Mouse (Mus musculus) lung, embryonic 14.5 days (tissue): ENCODE measurements around the gene Pole. TPM values are rescaled to one million over a fixed set of nuclear protein-coding genes. Genes with fewer than 3 reads are reported as not detected.

Experiments used
- ATAC-seq: fragments of 200-750 bp; cut with Nextera tagmentation; 2 replicates; pipeline ENCODE4 v1.8.0; 2017; ENCODE audit warnings: mild to moderate bottlenecking, moderate TSS enrichment, moderate library complexity; ENCODE audit not compliant: insufficient read depth
- DNase-seq: peaks from one replicate; pipeline ENCODE4 v3.0.0-alpha.2; 2015
- H3K27ac ChIP-seq: fragments of 300-500 bp; sonication (generic); 2 replicates; pipeline ENCODE4 v1.5.1; 2014; ENCODE audit warnings: low read depth, mild to moderate bottlenecking, moderate library complexity
- H3K27me3 ChIP-seq: fragments of 300-500 bp; sonication (generic); 2 replicates; pipeline ENCODE4 v1.6.1; 2014; ENCODE audit warnings: low read length, control low read depth; ENCODE audit not compliant: insufficient read depth
- H3K36me3 ChIP-seq: fragments of 300-500 bp; sonication (generic); 2 replicates; pipeline ENCODE4 v1.6.1; 2014; ENCODE audit warnings: control low read depth; ENCODE audit not compliant: insufficient read depth
- H3K4me1 ChIP-seq: fragments of 300-500 bp; sonication (generic); 2 replicates; pipeline ENCODE4 v1.6.1; 2014; ENCODE audit warnings: antibody characterized with exemption, control low read depth; ENCODE audit not compliant: insufficient read depth
- H3K4me2 ChIP-seq: fragments of 300-500 bp; sonication (generic); 2 replicates; pipeline ENCODE4 v1.6.1; 2014; ENCODE audit warnings: mild to moderate bottlenecking
- H3K4me3 ChIP-seq: fragments of 300-500 bp; sonication (generic); 2 replicates; pipeline ENCODE4 v1.5.1; 2014; ENCODE audit warnings: low read depth, low read length
- H3K9ac ChIP-seq: fragments of 300-500 bp; sonication (generic); 2 replicates; pipeline ENCODE4 v1.6.1; 2014
- H3K9me3 ChIP-seq: fragments of 300-500 bp; sonication (generic); 2 replicates; pipeline ENCODE4 v1.6.1; 2016; ENCODE audit warnings: low read depth, low read length, control low read depth
- CTCF ChIP-seq: IDR thresholded peaks from 2 replicates; pipeline ENCODE4 v1.5.1; 2016; ENCODE audit warnings: antibody characterized with exemption, low read depth
- WGBS: fragments of 180-500 bp; shearing (Covaris S2); extraction: QIAGEN DNeasy Blood & Tissue Kit; methylation state at CpG from one replicate; pipeline ENCODE4 v1.1.7; 2014; 5-methylcytosine and 5-hydroxymethylcytosine counted together
- polyA plus RNA-seq: library from polyadenylated mRNA; unstranded; fragments of >200 nt; fragmentation: Nextera tagmentation; extraction: Ambion mirVana; gene quantifications from 2 replicates; pipeline ENCODE4 v1.2.1, GENCODE M21; 2014

Gene Pole
- polyA plus RNA-seq, 1 experiment from 2014 or later = 44.9 TPM

GRCm38 (mm10) chr5:110342648-110343284, 56.7 kb downstream of the Pole start, which contains the start of gene P2rx2:
TSS of gene P2rx2 (minus strand) at chr5:110343212.
- H3K4me2 ChIP-seq = peak within 1 kb of the TSS; percentile 85
- no peaks in the 10 kb centered on the region for H3K9me3 ChIP-seq
- TF ChIP-seq CTCF = no peak
- H3K27ac ChIP-seq = peak within 1 kb of the TSS; percentile 64
- peaks cover 9% of the 10 kb centered on the region for H3K36me3 ChIP-seq
- H3K4me3 ChIP-seq = peak within 1 kb of the TSS; percentile 44
- no peaks in the 10 kb centered on the region for H3K4me1 ChIP-seq
- peak within 1 kb of the TSS; percentile 54 for H3K9ac ChIP-seq
- peak; percentile 57 for ATAC-seq
- 2% methylated on average over 43 of the region's 43 CpGs for WGBS
- peak; percentile 68 for DNase-seq
- peaks cover 20% of the 10 kb centered on the region for H3K27me3 ChIP-seq

GRCm38 (mm10) chr5:110344524-110344923, 58.4 kb downstream of the Pole start, which contains the start of gene Lrcol1:
TSS of gene Lrcol1 (plus strand) at chr5:110344730.
- H3K27ac ChIP-seq = peak within 1 kb of the TSS; percentile 64
- peak within 1 kb of the TSS; percentile 85 for H3K4me2 ChIP-seq
- no peaks in the 10 kb centered on the region for H3K36me3 ChIP-seq
- no peak within 1 kb of the TSS for H3K4me3 ChIP-seq
- no peak within 1 kb of the TSS for H3K9ac ChIP-seq
- TF ChIP-seq CTCF = no peak
- no peaks in the 10 kb centered on the region for H3K9me3 ChIP-seq
- H3K4me1 ChIP-seq = no peaks in the 10 kb centered on the region
- WGBS = 55% methylated on average over 4 of the region's 4 CpGs
- ATAC-seq (peak; percentile 42), DNase-seq (peak; percentile 50)
- H3K27me3 ChIP-seq = peaks cover 20% of the 10 kb centered on the region

- Histone ChIP-seq H3K36me3 (no peaks in the 10 kb centered on the region), H3K4me1 (no peaks in the 10 kb centered on the region), H3K9me3 (no peaks in the 10 kb centered on the region), H3K27ac (no peak overlapping the region), H3K4me3 (no peak overlapping the region), H3K4me2 (no peak overlapping the region), H3K27me3 (peaks cover 20% of the 10 kb centered on the region), H3K9ac (no peak overlapping the region)
- DNase-seq (no peak), ATAC-seq (no peak)
- TF ChIP-seq CTCF = no peak
- WGBS = 73% methylated on average over 4 of the region's 4 CpGs
Measured at GRCm38 (mm10) chr5:110345553-110345952, 59.4 kb downstream of the Pole start.

GRCm38 (mm10) chr5:110347006-110347405, 60.9 kb downstream of the Pole start:
- no peak for TF ChIP-seq CTCF
- ATAC-seq = no peak

GRCm38 (mm10) chr5:110354716-110355115, 68.6 kb downstream of the Pole start:
- Histone ChIP-seq H3K9ac (no peak overlapping the region), H3K27me3 (no peaks in the 10 kb centered on the region), H3K9me3 (no peaks in the 10 kb centered on the region), H3K4me1 (no peaks in the 10 kb centered on the region), H3K4me2 (no peak overlapping the region), H3K36me3 (no peaks in the 10 kb centered on the region), H3K27ac (no peak overlapping the region), H3K4me3 (no peak overlapping the region)
- ATAC-seq (no peak), DNase-seq (peak; percentile 64)
- peak; percentile 61 for TF ChIP-seq CTCF
- 22% methylated on average over 7 of the region's 7 CpGs for WGBS

More at GRCm38 (mm10) chr5:110347006-110347405, 60.9 kb downstream of the Pole start:
- WGBS = 79% methylated on average over 8 of the region's 8 CpGs
- Histone ChIP-seq H3K36me3 (no peaks in the 10 kb centered on the region), H3K4me3 (no peak overlapping the region), H3K9ac (no peak overlapping the region), H3K9me3 (no peaks in the 10 kb centered on the region), H3K27me3 (peaks cover 18% of the 10 kb centered on the region), H3K4me1 (no peaks in the 10 kb centered on the region), H3K4me2 (no peak overlapping the region), H3K27ac (no peak overlapping the region)
- no peak for DNase-seq

GRCm38 (mm10) chr5:110357531-110358179, 71.5 kb downstream of the Pole start:
- TF ChIP-seq CTCF = peak; percentile 88

GRCm38 (mm10) chr5:110361465-110361864, 75.4 kb downstream of the Pole start:
- no peak for TF ChIP-seq CTCF
- Histone ChIP-seq H3K9ac (no peak overlapping the region), H3K36me3 (0 out of 2 replicates have a peak, but pooled peaks cover 7% of the 10 kb centered on the region), H3K4me3 (no peak overlapping the region), H3K27ac (no peak overlapping the region), H3K4me2 (no peak overlapping the region), H3K27me3 (no peaks in the 10 kb centered on the region), H3K4me1 (no peaks in the 10 kb centered on the region), H3K9me3 (no peaks in the 10 kb centered on the region)
- no peak for ATAC-seq
- 72% methylated on average over 6 of the region's 6 CpGs for WGBS
- no peak for DNase-seq

More at GRCm38 (mm10) chr5:110357531-110358179, 71.5 kb downstream of the Pole start:
- Histone ChIP-seq H3K4me3 (no peak overlapping the region), H3K27me3 (no peaks in the 10 kb centered on the region), H3K36me3 (no peaks in the 10 kb centered on the region), H3K4me1 (no peaks in the 10 kb centered on the region), H3K9ac (no peak overlapping the region), H3K27ac (no peak overlapping the region), H3K9me3 (no peaks in the 10 kb centered on the region), H3K4me2 (no peak overlapping the region)
- ATAC-seq (peak; percentile 62; the same call in 1 of the 2 replicates), DNase-seq (peak; percentile 94)
- WGBS = 40% methylated on average over 9 of the region's 9 CpGs
